Mouse (Mus musculus) forebrain, embryonic 14.5 days (tissue): Measurements from ENCODE around the gene Upb1. TPM values are rescaled to one million over a fixed set of nuclear protein-coding genes. Genes with fewer than 3 reads are reported as not detected.
A peak's percentile ranks its signal among the peaks of the same experiment; 100 is the strongest.
"Not testable (repeated sequence)": the region's sequence is repeated elsewhere in the genome, so short reads cannot be mapped to it uniquely, and the experiment has no call there.

Source experiments
- ATAC-seq: fragments of 200-750 bp; cut with Nextera tagmentation; 2 replicates; pipeline ENCODE4 v1.8.0; 2017; ENCODE audit warnings: mild to moderate bottlenecking, moderate library complexity
- DNase-seq: peaks from one replicate; pipeline ENCODE4 v3.0.0-alpha.2; 2015; ENCODE audit warnings: low spot score
- H3K27ac ChIP-seq: fragments of 300-500 bp; sonication (generic); 2 replicates; pipeline ENCODE4 v1.5.1; 2014; ENCODE audit warnings: low read depth, mild to moderate bottlenecking, control low read depth, low read length, moderate library complexity
- H3K27me3 ChIP-seq: fragments of 300-500 bp; sonication (generic); replicated peaks from 2 replicates; pipeline ENCODE4 v1.6.1; 2014; ENCODE audit warnings: low read length, control low read depth, mixed read lengths; ENCODE audit not compliant: control insufficient read depth, insufficient read depth
- H3K36me3 ChIP-seq: fragments of 300-500 bp; sonication (generic); 2 replicates; pipeline ENCODE4 v1.6.1; 2014; ENCODE audit warnings: low read length, control low read depth; ENCODE audit not compliant: control insufficient read depth, insufficient read depth
- H3K4me1 ChIP-seq: fragments of 300-500 bp; sonication (generic); 2 replicates; pipeline ENCODE4 v1.6.1; 2014; ENCODE audit warnings: antibody characterized with exemption, low read length, control low read depth; ENCODE audit not compliant: control insufficient read depth, insufficient read depth
- H3K4me2 ChIP-seq: fragments of 300-500 bp; sonication (generic); 2 replicates; pipeline ENCODE4 v1.6.1; 2014; ENCODE audit warnings: mild to moderate bottlenecking, control low read depth, low read length
- H3K4me3 ChIP-seq: fragments of 300-500 bp; sonication (generic); 2 replicates; pipeline ENCODE4 v1.5.1; 2014; ENCODE audit warnings: low read depth, low read length, control low read depth
- H3K9ac ChIP-seq: fragments of 300-500 bp; sonication (generic); 2 replicates; pipeline ENCODE4 v1.6.1; 2014; ENCODE audit warnings: mild to moderate bottlenecking, low read length, control low read depth, moderate library complexity
- H3K9me3 ChIP-seq: fragments of 300-500 bp; sonication (generic); replicated peaks from 2 replicates; pipeline ENCODE4 v1.6.1; 2016; ENCODE audit warnings: low read length, control low read depth, mixed read lengths; ENCODE audit not compliant: control insufficient read depth
- WGBS: fragments of 180-500 bp; shearing (Covaris S2); extraction: QIAGEN DNeasy Blood & Tissue Kit; methylation state at CpG from one replicate; pipeline ENCODE4 v1.1.7; 2014; 5-methylcytosine and 5-hydroxymethylcytosine counted together
- polyA plus RNA-seq: library from polyadenylated mRNA; unstranded; fragments of >200 nt; fragmentation: Nextera tagmentation; extraction: Ambion mirVana; gene quantifications from 2 replicates; pipeline ENCODE4 v1.2.1, GENCODE M21; 2014

The Upb1 gene
- polyA plus RNA-seq, 1 experiment from 2014 or later = 0.14 TPM

GRCm38 (mm10) chr10:75457852-75458251, 56.9 kb downstream of the Upb1 start:
- DNase-seq = no peak
- no peak overlapping the region for H3K9ac ChIP-seq
- ATAC-seq = no peak
- H3K9me3 ChIP-seq = no peaks in the 10 kb centered on the region
- no peaks in the 10 kb centered on the region for H3K4me1 ChIP-seq
- H3K27ac ChIP-seq = no peak overlapping the region
- no peak overlapping the region for H3K4me3 ChIP-seq
- no peaks in the 10 kb centered on the region for H3K27me3 ChIP-seq
- 77% methylated on average over 1 of the region's 1 CpGs for WGBS
- H3K4me2 ChIP-seq = no peak overlapping the region
- H3K36me3 ChIP-seq = no peaks in the 10 kb centered on the region

GRCm38 (mm10) chr10:75458329-75458728, 57.4 kb downstream of the Upb1 start:
- Histone ChIP-seq H3K4me3 (no peak overlapping the region), H3K9ac (no peak overlapping the region), H3K36me3 (no peaks in the 10 kb centered on the region), H3K27me3 (no peaks in the 10 kb centered on the region), H3K4me2 (no peak overlapping the region), H3K4me1 (no peaks in the 10 kb centered on the region), H3K9me3 (no peaks in the 10 kb centered on the region), H3K27ac (no peak overlapping the region)
- ATAC-seq (no peak), DNase-seq (no peak)
- WGBS = 73% methylated on average over 4 of the region's 4 CpGs

DNA sequence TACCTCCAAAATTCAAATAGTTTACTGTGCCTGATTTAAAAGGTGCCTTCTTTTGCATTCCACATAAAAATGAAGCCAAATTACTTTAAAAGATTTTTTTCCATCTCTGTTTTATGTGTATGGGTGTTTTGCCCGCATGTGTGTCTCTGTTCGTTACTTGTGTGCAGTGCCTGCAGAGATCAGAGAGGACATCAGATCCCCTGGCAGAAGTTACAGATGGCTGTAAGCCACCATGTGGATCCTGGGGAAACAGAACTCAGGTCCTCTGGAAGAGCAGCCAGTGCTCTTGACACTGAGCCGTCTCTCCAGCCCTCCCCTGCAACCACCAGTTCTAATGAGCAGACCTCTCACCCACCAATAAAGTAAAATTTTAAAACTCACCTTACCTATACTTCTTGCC, 61.8 kb downstream of the Upb1 start:
- DNase-seq = no peak
- Histone ChIP-seq H3K4me2 (no peak overlapping the region), H3K9me3 (no peaks in the 10 kb centered on the region), H3K9ac (no peak overlapping the region), H3K27ac (no peak overlapping the region), H3K36me3 (no peaks in the 10 kb centered on the region), H3K4me3 (no peak overlapping the region), H3K27me3 (no peaks in the 10 kb centered on the region), H3K4me1 (no peaks in the 10 kb centered on the region)
- ATAC-seq = no peak
- 86% methylated on average over 3 of the region's 3 CpGs for WGBS

GRCm38 (mm10) chr10:75465781-75466550, 65.1 kb downstream of the Upb1 start:
- H3K4me1 ChIP-seq = no peaks in the 10 kb centered on the region
- no peaks in the 10 kb centered on the region for H3K9me3 ChIP-seq
- WGBS = 75% methylated on average over 6 of the region's 6 CpGs
- DNase-seq (no peak), ATAC-seq (no peak)
- H3K4me3 ChIP-seq = no peak overlapping the region
- no peak overlapping the region for H3K27ac ChIP-seq
- H3K9ac ChIP-seq = no peak overlapping the region
- H3K27me3 ChIP-seq = no peaks in the 10 kb centered on the region
- H3K4me2 ChIP-seq = no peak overlapping the region
- H3K36me3 ChIP-seq = no peaks in the 10 kb centered on the region

DNA sequence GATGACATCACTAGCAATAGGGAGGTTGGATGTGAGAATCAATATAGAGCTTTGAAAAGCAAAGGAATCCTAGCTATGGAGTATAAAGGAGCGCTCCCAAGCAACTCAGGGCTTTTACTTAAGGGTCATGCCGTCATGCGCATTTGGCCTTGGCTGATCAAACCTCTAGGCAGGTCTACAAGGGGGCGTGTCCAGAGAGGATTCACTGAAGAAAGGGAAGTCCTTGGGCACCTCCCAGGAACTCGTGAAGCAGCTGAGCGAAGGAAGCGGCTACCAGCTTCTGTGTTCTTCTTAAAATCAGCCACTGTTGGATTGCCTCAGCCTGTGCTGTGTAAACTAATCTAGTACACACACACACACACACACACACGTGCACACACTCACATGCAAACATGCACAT, 72.5 kb downstream of the Upb1 start:
- WGBS = 82% methylated on average over 8 of the region's 8 CpGs
- Histone ChIP-seq H3K4me3 (no peak overlapping the region), H3K27ac (no peak overlapping the region), H3K4me2 (no peak overlapping the region), H3K27me3 (no peaks in the 10 kb centered on the region), H3K9ac (no peak overlapping the region), H3K4me1 (no peaks in the 10 kb centered on the region), H3K36me3 (no peaks in the 10 kb centered on the region), H3K9me3 (no peaks in the 10 kb centered on the region)
- DNase-seq (no peak), ATAC-seq (no peak)

- Histone ChIP-seq H3K27ac (peak overlapping the region; percentile 33; the same call in 1 of the 2 replicates), H3K36me3 (no peaks in the 10 kb centered on the region), H3K9ac (no peak overlapping the region), H3K4me2 (no peak overlapping the region), H3K27me3 (no peaks in the 10 kb centered on the region), H3K4me3 (no peak overlapping the region), H3K9me3 (no peaks in the 10 kb centered on the region), H3K4me1 (no peaks in the 10 kb centered on the region)
- 52% methylated on average over 5 of the region's 5 CpGs for WGBS
- ATAC-seq (no peak), DNase-seq (no peak)
These were observed 73.7 kb downstream of the Upb1 start for GRCm38 (mm10) chr10:75474571-75474970.

GRCm38 (mm10) chr10:75475139-75475850, 74.4 kb downstream of the Upb1 start:
- not testable (repeated sequence) for H3K36me3 ChIP-seq, H3K9ac ChIP-seq, H3K4me2 ChIP-seq, H3K4me3 ChIP-seq, H3K9me3 ChIP-seq, H3K4me1 ChIP-seq, H3K27me3 ChIP-seq
- peak; percentile 46; the same call in 1 of the 2 replicates for ATAC-seq
- DNase-seq = peak; percentile 17
- 25% methylated on average over 4 of the region's 6 CpGs for WGBS
- peak overlapping the region; percentile 33; the same call in 1 of the 2 replicates for H3K27ac ChIP-seq

GRCm38 (mm10) chr10:75477034-75477433, 76.1 kb downstream of the Upb1 start:
- DNase-seq (no peak), ATAC-seq (no peak)
- Histone ChIP-seq H3K9ac (no peak overlapping the region), H3K9me3 (no peaks in the 10 kb centered on the region), H3K27me3 (no peaks in the 10 kb centered on the region), H3K36me3 (no peaks in the 10 kb centered on the region), H3K4me2 (no peak overlapping the region), H3K4me1 (no peaks in the 10 kb centered on the region), H3K4me3 (no peak overlapping the region), H3K27ac (no peak overlapping the region)
- 90% methylated on average over 9 of the region's 9 CpGs for WGBS

- ATAC-seq (no peak), DNase-seq (no peak)
- Histone ChIP-seq H3K4me1 (no peaks in the 10 kb centered on the region), H3K9me3 (no peaks in the 10 kb centered on the region), H3K36me3 (no peaks in the 10 kb centered on the region), H3K27ac (no peak overlapping the region), H3K4me3 (no peak overlapping the region), H3K27me3 (no peaks in the 10 kb centered on the region), H3K4me2 (no peak overlapping the region), H3K9ac (no peak overlapping the region)
- WGBS = 84% methylated on average over 2 of the region's 2 CpGs
These were observed 79.0 kb downstream of the Upb1 start for GRCm38 (mm10) chr10:75479955-75480354.
